Mouse (Mus musculus) lung, postnatal 0 days (tissue): Measurements from ENCODE around the gene Tmed8. TPM values are rescaled to one million over a fixed set of nuclear protein-coding genes. Genes with fewer than 3 reads are reported as not detected.
"Not testable (repeated sequence)": the region's sequence is repeated elsewhere in the genome, so short reads cannot be mapped to it uniquely, and the experiment has no call there.

ENCODE experiments used
- ATAC-seq: fragments of 200-750 bp; cut with Nextera tagmentation; 2 replicates; pipeline ENCODE4 v1.8.0; 2017; ENCODE audit warnings: moderate library complexity
- DNase-seq: peaks from one replicate; pipeline ENCODE4 v3.0.0-alpha.2; 2016; ENCODE audit warnings: low spot score
- H3K27ac ChIP-seq: fragments of 300-500 bp; sonication (generic); 2 replicates; pipeline ENCODE4 v1.5.1; 2014; ENCODE audit warnings: antibody characterized with exemption, mild to moderate bottlenecking, low read length, mixed read lengths
- H3K27me3 ChIP-seq: fragments of 300-500 bp; sonication (generic); replicated peaks from 2 replicates; pipeline ENCODE4 v1.6.1; 2014; ENCODE audit warnings: low read length, mixed read lengths; ENCODE audit not compliant: insufficient read depth
- H3K36me3 ChIP-seq: fragments of 300-500 bp; sonication (generic); 2 replicates; pipeline ENCODE4 v1.6.1; 2014; ENCODE audit warnings: low read length, mixed read lengths; ENCODE audit not compliant: insufficient read depth
- H3K4me1 ChIP-seq: fragments of 300-500 bp; sonication (generic); 2 replicates; pipeline ENCODE4 v1.6.1; 2014; ENCODE audit warnings: antibody characterized with exemption, low read depth, low read length, mixed read lengths; ENCODE audit not compliant: insufficient read depth
- H3K4me2 ChIP-seq: fragments of 300-500 bp; sonication (generic); replicated peaks from 2 replicates; pipeline ENCODE4 v1.6.1; 2014; ENCODE audit warnings: low read depth, mild to moderate bottlenecking, low read length, moderate library complexity, mixed read lengths
- H3K4me3 ChIP-seq: fragments of 300-500 bp; sonication (generic); 2 replicates; pipeline ENCODE4 v1.5.1; 2014; ENCODE audit warnings: low read depth, low read length
- H3K9ac ChIP-seq: fragments of 300-500 bp; sonication (generic); replicated peaks from 2 replicates; pipeline ENCODE4 v1.6.1; 2014; ENCODE audit warnings: low read depth, mild to moderate bottlenecking
- H3K9me3 ChIP-seq: fragments of 300-500 bp; sonication (generic); 2 replicates; pipeline ENCODE4 v1.6.1; 2016; ENCODE audit warnings: low read length, mixed read lengths
- CTCF ChIP-seq: IDR thresholded peaks from 2 replicates; pipeline ENCODE4 v1.5.1; 2016; ENCODE audit warnings: antibody characterized with exemption, mild to moderate bottlenecking
- EP300 ChIP-seq: IDR thresholded peaks from 2 replicates; pipeline ENCODE4 v1.6.1; 2016; ENCODE audit warnings: antibody characterized with exemption, mild to moderate bottlenecking, control low read depth
- WGBS: fragments of 180-500 bp; shearing (Covaris S2); extraction: QIAGEN DNeasy Blood & Tissue Kit; methylation state at CpG from one replicate; pipeline ENCODE4 v1.1.7; 2014; 5-methylcytosine and 5-hydroxymethylcytosine counted together
- polyA plus RNA-seq: library from polyadenylated mRNA; unstranded; fragments of >200 nt; fragmentation: Nextera tagmentation; extraction: Ambion mirVana; gene quantifications from 2 replicates; pipeline ENCODE4 v1.2.1, GENCODE M21; 2015

Tmed8 gene
- polyA plus RNA-seq, 1 experiment from 2014 or later = 1.4 TPM

GRCm38 (mm10) chr12:87175194-87175946 is 24.9 kb downstream of the Tmed8 start:
- 75% methylated on average over 4 of the region's 4 CpGs for WGBS
- Histone ChIP-seq H3K27me3 (no peaks in the 10 kb centered on the region), H3K9me3 (no peaks in the 10 kb centered on the region), H3K4me3 (no peak overlapping the region), H3K9ac (no peak overlapping the region), H3K36me3 (no peaks in the 10 kb centered on the region), H3K4me2 (no peak overlapping the region), H3K4me1 (no peaks in the 10 kb centered on the region), H3K27ac (no peak overlapping the region)
- no peak for ATAC-seq
- no peak for DNase-seq
- TF ChIP-seq EP300 = no peak
- no peak for TF ChIP-seq CTCF

GRCm38 (mm10) chr12:87160815-87161214 is 39.4 kb downstream of the Tmed8 start:
- H3K4me1 ChIP-seq = no peaks in the 10 kb centered on the region
- no peak overlapping the region for H3K4me2 ChIP-seq
- WGBS = 90% methylated on average over 5 of the region's 5 CpGs
- no peak overlapping the region for H3K4me3 ChIP-seq
- no peak for TF ChIP-seq EP300
- TF ChIP-seq CTCF = no peak
- no peaks in the 10 kb centered on the region for H3K9me3 ChIP-seq
- H3K27me3 ChIP-seq = no peaks in the 10 kb centered on the region
- H3K27ac ChIP-seq = no peak overlapping the region
- no peak for DNase-seq
- no peak for ATAC-seq
- no peak overlapping the region for H3K9ac ChIP-seq
- peaks cover 7% of the 10 kb centered on the region for H3K36me3 ChIP-seq

- Histone ChIP-seq H3K9ac (no peak overlapping the region), H3K27me3 (no peaks in the 10 kb centered on the region), H3K36me3 (peaks cover 7% of the 10 kb centered on the region), H3K4me3 (no peak overlapping the region), H3K4me1 (no peaks in the 10 kb centered on the region), H3K4me2 (no peak overlapping the region), H3K27ac (no peak overlapping the region), H3K9me3 (no peaks in the 10 kb centered on the region)
- DNase-seq (no peak), ATAC-seq (no peak)
- TF ChIP-seq EP300 = no peak
- TF ChIP-seq CTCF = no peak
- WGBS = 63% methylated on average over 1 of the region's 1 CpGs
Observed at GRCm38 (mm10) chr12:87160310-87160709, 39.9 kb downstream of the Tmed8 start.

- no peaks in the 10 kb centered on the region for H3K27me3 ChIP-seq
- H3K27ac ChIP-seq = peak overlapping the region; percentile 68
- H3K4me2 ChIP-seq = peak overlapping the region; percentile 50
- no peak overlapping the region for H3K9ac ChIP-seq
- ATAC-seq (peak; percentile 84), DNase-seq (peak; percentile 84)
- peak overlapping the region; percentile 28; the same call in 1 of the 2 replicates for H3K4me3 ChIP-seq
- no peaks in the 10 kb centered on the region for H3K9me3 ChIP-seq
- no peaks in the 10 kb centered on the region for H3K4me1 ChIP-seq
- TF ChIP-seq EP300 (no peak), CTCF (peak; percentile 17; the same call in 1 of the 2 replicates)
- 38% methylated on average over 7 of the region's 7 CpGs for WGBS
- no peaks in the 10 kb centered on the region; the same call in 1 of the 2 replicates for H3K36me3 ChIP-seq
Observed at GRCm38 (mm10) chr12:87158099-87158498, 42.2 kb downstream of the Tmed8 start.

GRCm38 (mm10) chr12:87157361-87157760 is 42.9 kb downstream of the Tmed8 start:
- no peak overlapping the region for H3K9ac ChIP-seq
- DNase-seq = peak; percentile 77
- no peaks in the 10 kb centered on the region for H3K4me1 ChIP-seq
- no peaks in the 10 kb centered on the region for H3K9me3 ChIP-seq
- H3K27ac ChIP-seq = peak overlapping the region; percentile 68
- no peaks in the 10 kb centered on the region; the same call in 1 of the 2 replicates for H3K36me3 ChIP-seq
- no peak for TF ChIP-seq CTCF
- no peak for TF ChIP-seq EP300
- peak; percentile 87 for ATAC-seq
- H3K4me2 ChIP-seq = peak overlapping the region; percentile 50
- H3K27me3 ChIP-seq = no peaks in the 10 kb centered on the region
- 32% methylated on average over 4 of the region's 4 CpGs for WGBS
- H3K4me3 ChIP-seq = peak overlapping the region; percentile 28; the same call in 1 of the 2 replicates

- H3K36me3 ChIP-seq, H3K9me3 ChIP-seq, H3K4me2 ChIP-seq, H3K27ac ChIP-seq, H3K27me3 ChIP-seq, H3K4me1 ChIP-seq, H3K9ac ChIP-seq, H3K4me3 ChIP-seq, ATAC-seq: not testable (repeated sequence)
- WGBS = 93% methylated on average over 4 of the region's 4 CpGs
- peak; percentile 35 for DNase-seq
- TF ChIP-seq EP300 = 0 out of 2 replicates have a peak, but pooled peaks have one; percentile 20
Observed at GRCm38 (mm10) chr12:87154448-87154847, 45.8 kb downstream of the Tmed8 start.
